ENCODE assay signal across 8 mouse cellular contexts in the genomic region with DNA sequence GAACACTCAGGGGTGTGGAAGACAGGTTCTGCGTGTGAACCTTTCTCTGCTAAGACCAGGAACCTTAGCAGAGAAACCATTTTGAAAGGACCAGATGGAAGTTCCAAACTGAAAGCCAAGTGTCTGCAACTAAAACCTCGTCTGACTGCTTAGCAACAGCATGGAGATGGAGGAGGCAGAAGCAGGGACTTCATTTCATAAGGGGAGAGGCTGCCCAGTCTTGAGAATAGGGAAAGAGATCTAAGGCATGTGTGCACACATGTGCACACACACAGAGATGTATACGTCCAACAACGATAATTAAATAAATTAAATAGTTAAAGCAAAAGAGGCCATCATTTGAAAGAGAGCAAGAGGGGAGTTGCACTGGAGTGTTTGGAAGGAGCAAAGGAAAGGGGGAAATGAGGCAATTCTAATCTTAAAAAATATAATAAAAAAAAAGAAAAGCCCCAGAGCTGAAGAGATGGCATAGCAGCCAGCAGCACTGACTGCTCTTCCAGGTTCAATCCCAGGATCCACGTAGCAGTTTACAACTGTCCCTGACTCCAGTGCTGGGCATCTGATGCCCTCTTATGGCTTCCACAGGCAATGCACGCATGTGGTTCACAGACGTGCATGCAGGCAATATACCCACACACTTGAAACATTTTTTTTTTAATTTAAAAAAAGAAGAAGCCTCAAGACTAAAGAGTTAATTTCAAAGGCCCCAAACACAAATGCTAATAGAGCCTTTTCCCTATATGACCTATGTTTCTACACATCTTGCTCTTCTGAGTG. TPM values are rescaled to one million over a fixed set of nuclear protein-coding genes. Genes with fewer than 3 reads are reported as not detected.
DNase-seq lines count a peak whose midpoint lies in the region; ATAC-seq and TF ChIP-seq lines count a peak whose summit lies in the region.

No protein-coding gene starts in this region.

- H3K4me1 ChIP-seq in cerebellum, adult 2 months (ENCODE audit: control insufficient read depth, insufficient read depth, low read length) = no peaks in the 10 kb centered on the region; the same call in 1 of the 2 replicates
- peaks cover 9% of the 10 kb centered on the region for H3K4me1 ChIP-seq in intestine, embryonic 15.5 days (replicated peaks)
- peaks cover 31% of the 10 kb centered on the region for H3K4me1 ChIP-seq in midbrain, embryonic 10.5 days
- peaks cover 7% of the 10 kb centered on the region; the same call in 1 of the 2 replicates for H3K4me1 ChIP-seq in stomach, embryonic 16.5 days (ENCODE audit: control insufficient read depth, insufficient read depth, low read length)

- DNase-seq in urinary bladder, postnatal 14 days (ENCODE audit: low spot score) = peak; percentile 67
- DNase-seq in urinary bladder, adult 2 months (ENCODE audit: low spot score) = no peak
- peak; percentile 50 to 58 for DNase-seq in cerebellum, adult 2 months
- peak; percentile 46 for DNase-seq in forelimb bud, embryonic 11.5 days (ENCODE audit: low read depth, low spot score)
- DNase-seq in left cerebral cortex, postnatal 14 days (ENCODE audit: low spot score in 2 of 2) = peak; percentile 72 to 86
- DNase-seq in midbrain, embryonic 10.5 days (ENCODE audit: low spot score) = peak; percentile 31

- ATAC-seq in intestine, embryonic 15.5 days = peak; percentile 72
- peak; percentile 68; the same call in 1 of the 2 replicates for ATAC-seq in stomach, embryonic 16.5 days (ENCODE audit: insufficient read depth, low FRiP score)

- H3K4me3 ChIP-seq in cerebellum, adult 2 months (replicated peaks; ENCODE audit: insufficient read depth, low read depth, low read length) = no peak overlapping the region
- H3K4me3 ChIP-seq in intestine, embryonic 15.5 days (replicated peaks) = no peak overlapping the region
- no peak overlapping the region for H3K4me3 ChIP-seq in midbrain, embryonic 10.5 days
- no peak overlapping the region for H3K4me3 ChIP-seq in stomach, embryonic 16.5 days (replicated peaks; ENCODE audit: low read length)

- no peak overlapping the region for H3K9ac ChIP-seq in intestine, embryonic 15.5 days
- H3K9ac ChIP-seq in stomach, embryonic 16.5 days (ENCODE audit: low read length) = no peak overlapping the region

- no peak for TF ChIP-seq POLR2A in cerebellum, adult 2 months (IDR thresholded peaks at IDR 0.05; ENCODE audit: borderline replicate concordance, insufficient read depth, low read length)

- H3K36me3 ChIP-seq in intestine, embryonic 15.5 days = no peaks in the 10 kb centered on the region
- peaks cover 3% of the 10 kb centered on the region for H3K36me3 ChIP-seq in midbrain, embryonic 10.5 days
- H3K36me3 ChIP-seq in stomach, embryonic 16.5 days (ENCODE audit: control insufficient read depth, insufficient read depth, low read length) = no peaks in the 10 kb centered on the region

- no peaks in the 10 kb centered on the region for H3K9me3 ChIP-seq in intestine, embryonic 15.5 days
- no peaks in the 10 kb centered on the region for H3K9me3 ChIP-seq in midbrain, embryonic 10.5 days (replicated peaks)
- H3K9me3 ChIP-seq in stomach, embryonic 16.5 days (replicated peaks; ENCODE audit: control insufficient read depth, low read length) = no peaks in the 10 kb centered on the region

- no peaks in the 10 kb centered on the region for H3K27me3 ChIP-seq in cerebellum, adult 2 months (ENCODE audit: control insufficient read depth, insufficient read depth, low read length)
- H3K27me3 ChIP-seq in intestine, embryonic 15.5 days (replicated peaks) = no peaks in the 10 kb centered on the region
- no peaks in the 10 kb centered on the region for H3K27me3 ChIP-seq in midbrain, embryonic 10.5 days (ENCODE audit: low read depth, poor library complexity, severe bottlenecking)
- no peaks in the 10 kb centered on the region for H3K27me3 ChIP-seq in stomach, embryonic 16.5 days (ENCODE audit: control insufficient read depth, insufficient read depth, low read length)

- no peak overlapping the region for H3K4me2 ChIP-seq in intestine, embryonic 15.5 days (replicated peaks)
- no peak overlapping the region for H3K4me2 ChIP-seq in stomach, embryonic 16.5 days (ENCODE audit: low read depth, low read length)

- TF ChIP-seq CTCF in cerebellum, adult 2 months (IDR thresholded peaks at IDR 0.05; ENCODE audit: borderline replicate concordance, insufficient read depth, low read depth, low read length) = peak; percentile 86

- no peak overlapping the region for H3K27ac ChIP-seq in cerebellum, adult 2 months (ENCODE audit: insufficient read depth, low read length)
- H3K27ac ChIP-seq in intestine, embryonic 15.5 days = no peak overlapping the region
- no peak overlapping the region for H3K27ac ChIP-seq in midbrain, embryonic 10.5 days (replicated peaks)
- H3K27ac ChIP-seq in stomach, embryonic 16.5 days (ENCODE audit: low read length) = no peak overlapping the region

- intact Hi-C loops in left cerebral cortex, postnatal 14 days (cut with DNase I) = loop anchor here (5.0 to 10.0 kb wide), 4 partner anchors 78 to 396 kb away; a partner anchor contains a TSS

- WGBS in cerebellum, adult 2 months = 46% methylated on average over 7 of the region's 7 CpGs
- WGBS in intestine, embryonic 15.5 days = 48% methylated on average over 7 of the region's 7 CpGs
- 46% methylated on average over 7 of the region's 7 CpGs for WGBS in midbrain, embryonic 10.5 days
- WGBS in stomach, embryonic 16.5 days = 51% methylated on average over 7 of the region's 7 CpGs

RNA-seq across cellular contexts. Expression of a gene that starts 38.6 kb away (rescaled TPM):
- 6.5 and 6.7 TPM in 2 replicates for polyA plus RNA-seq in urinary bladder, adult 2 months (2012; rRNA removed)
- 4.7 and 5.9 TPM in 2 replicates for polyA plus RNA-seq in cerebellum, adult 2 months (2012; rRNA removed)
- polyA plus RNA-seq in intestine, embryonic 15.5 days (2015; fragmentation: Nextera tagmentation; extraction: Ambion mirVana) = 6.5 and 6.7 TPM in 2 replicates
- 1 to 10 TPM; 5.2 to 5.8 TPM for total RNA-seq in left cerebral cortex, postnatal 14 days (2021)
- polyA plus RNA-seq in midbrain, embryonic 10.5 days (2016; fragmentation: Nextera tagmentation; extraction: Ambion mirVana) = 19.6 and 20.9 TPM in 2 replicates
- 6.2 and 8.6 TPM in 2 replicates for polyA plus RNA-seq in stomach, embryonic 16.5 days (2015; fragmentation: Nextera tagmentation; extraction: Ambion mirVana)

RNA-seq across cellular contexts. Expression of a gene that starts 38.6 kb away (rescaled TPM):
- polyA plus RNA-seq in urinary bladder, adult 2 months (2012; rRNA removed) = 11.5 and 15.2 TPM in 2 replicates
- 16.3 and 16.9 TPM in 2 replicates for polyA plus RNA-seq in cerebellum, adult 2 months (2012; rRNA removed)
- polyA plus RNA-seq in intestine, embryonic 15.5 days (2015; fragmentation: Nextera tagmentation; extraction: Ambion mirVana) = 53.8 and 61.2 TPM in 2 replicates
- 10 to 100 TPM; 29.6 to 30.5 TPM for total RNA-seq in left cerebral cortex, postnatal 14 days (2021)
- 54.3 and 58.4 TPM in 2 replicates for polyA plus RNA-seq in midbrain, embryonic 10.5 days (2016; fragmentation: Nextera tagmentation; extraction: Ambion mirVana)
- polyA plus RNA-seq in stomach, embryonic 16.5 days (2015; fragmentation: Nextera tagmentation; extraction: Ambion mirVana) = 49.5 and 57.2 TPM in 2 replicates
